In genomic region chr6:13982606-13983389, GRCm38 (mm10) we compare ENCODE assay signal across 9 mouse cellular contexts.
DNase-seq lines count a peak whose midpoint lies in the region; ATAC-seq lines count a peak whose summit lies in the region.
"Had no signal": no experiment of that assay in that cellular context is flagged by ENCODE, and none has a peak within 500 bp of the region (broad histone marks: within the 10 kb centered on the region; RNA-seq: fewer than 3 reads in every experiment).

No protein-coding gene starts in this region.

- no peak for ATAC-seq in erythroid progenitor cell, adult 5-6 weeks (replicated peaks; ENCODE audit: low FRiP score, poor library complexity, severe bottlenecking)

- DNase-seq in gastrocnemius, adult 18-20 months (ENCODE audit: low spot score), result peak; percentile 55
- DNase-seq in gastrocnemius, postnatal 36 days, result no peak
- DNase-seq in cerebellum, adult 9-11 months, result peak; percentile 87
- peak; percentile 44 to 55 for DNase-seq in layer of hippocampus, adult 8-10 months (ENCODE audit: low spot score in 2 of 2)
- peak; percentile 38 to 39 for DNase-seq in right cerebral cortex, adult 2 months (ENCODE audit: low spot score in 2 of 2)
- DNase-seq in thymus, postnatal 36 days, result no peak
- no peak for DNase-seq in heart, adult 18-20 months
- DNase-seq: heart, postnatal 14 days had no signal

- intact Hi-C loops in gastrocnemius, postnatal 36 days (cut with DNase I), result no loop called here

Comparison
In these comparisons a context has a peak if more than half of its experiments do, and no peak if none do; other contexts are left out.
1. DNase-seq: peak in gastrocnemius, adult 18-20 months (single experiment), cerebellum, adult 9-11 months (single experiment), layer of hippocampus, adult 8-10 months (2 of 2) and right cerebral cortex, adult 2 months (2 of 2); none in gastrocnemius, postnatal 36 days (0 of 2), thymus, postnatal 36 days (0 of 2) and heart, adult 18-20 months (0 of 2).